Mouse (Mus musculus): ENCODE results near the gene Gm11127. TPM values are rescaled to one million over a fixed set of nuclear protein-coding genes. Genes with fewer than 3 reads are reported as not detected.
A peak's percentile ranks its signal among the peaks of the same experiment; 100 is the strongest.
"Not testable (repeated sequence)": the region's sequence is repeated elsewhere in the genome, so short reads cannot be mapped to it uniquely, and the experiment has no call there.

Gene Gm11127
- polyA plus RNA-seq, 1 experiment from 2014 or later: not detected

DNA sequence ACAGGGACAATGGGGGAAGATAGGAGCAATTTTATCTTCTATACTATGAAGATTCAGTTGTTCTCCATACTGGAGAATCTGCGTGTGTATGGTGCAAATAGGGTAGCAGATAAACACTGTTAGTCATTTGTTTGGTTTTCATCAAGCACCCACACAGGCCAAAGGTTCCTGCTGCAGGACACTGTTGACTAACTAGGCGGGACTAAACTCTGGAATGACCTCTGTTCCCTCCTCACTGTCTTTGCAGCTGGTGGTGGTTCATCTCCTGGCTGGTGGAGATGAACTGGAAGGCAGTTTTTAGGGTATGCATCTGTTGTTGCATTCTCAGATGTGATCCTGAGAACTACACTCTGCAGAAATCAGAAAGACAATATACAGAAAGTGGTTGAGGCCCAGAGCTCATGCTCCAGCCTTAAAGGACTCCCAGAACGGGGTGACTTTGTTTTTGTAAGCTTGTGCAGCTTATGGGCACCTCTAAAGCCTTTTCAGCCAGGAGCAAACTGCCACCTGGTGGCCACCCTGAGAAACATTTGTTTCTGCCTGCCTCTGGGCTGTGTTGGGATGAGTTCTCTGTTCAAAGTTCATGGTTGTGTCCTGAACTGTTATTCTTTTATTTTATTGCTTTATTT, 23.0 kb downstream of the Gm11127 start:
- not testable (repeated sequence) for H3K36me3 ChIP-seq (ENCODE audit: control insufficient read depth, insufficient read depth, low read length); ATAC-seq (replicated peaks; ENCODE audit: insufficient number of reproducible peaks, low FRiP score, low TSS enrichment); H3K4me3 ChIP-seq (ENCODE audit: low read depth, low read length); H3K9ac ChIP-seq (ENCODE audit: low read depth, low read length); H3K9me3 ChIP-seq (replicated peaks; ENCODE audit: control insufficient read depth, low read length); H3K4me2 ChIP-seq; H3K27me3 ChIP-seq (ENCODE audit: control insufficient read depth, insufficient read depth, low read length); H3K27ac ChIP-seq (ENCODE audit: low read depth, low read length); H3K4me1 ChIP-seq (ENCODE audit: control insufficient read depth, insufficient read depth, low read length)
- 24% methylated on average over 3 of the region's 3 CpGs for WGBS (ENCODE audit: insufficient replicate concordance)

DNA sequence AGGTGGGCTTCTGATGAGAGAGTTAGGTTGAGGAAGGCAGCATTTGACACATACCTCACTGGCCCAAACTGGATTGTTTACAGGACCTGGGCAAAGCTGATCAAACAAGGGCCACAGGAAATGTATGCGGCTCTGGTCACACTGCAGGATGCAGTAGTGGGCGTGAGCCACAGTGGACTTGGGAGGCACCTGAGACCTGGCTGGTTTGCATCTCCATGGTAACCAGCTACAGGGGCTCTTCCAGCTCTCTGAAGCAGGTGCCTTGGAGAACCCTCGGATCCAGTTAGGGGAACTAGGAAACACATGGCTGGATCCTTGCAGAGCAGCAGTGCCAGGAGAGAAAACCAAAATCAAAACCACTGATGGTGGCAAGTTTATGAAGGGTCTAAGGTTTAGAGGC, 23.6 kb downstream of the Gm11127 start:
- H3K4me2 ChIP-seq; H3K9me3 ChIP-seq (replicated peaks; ENCODE audit: control insufficient read depth, low read length); H3K9ac ChIP-seq (ENCODE audit: low read depth, low read length); H3K36me3 ChIP-seq (ENCODE audit: control insufficient read depth, insufficient read depth, low read length); H3K27me3 ChIP-seq (ENCODE audit: control insufficient read depth, insufficient read depth, low read length); H3K4me1 ChIP-seq (ENCODE audit: control insufficient read depth, insufficient read depth, low read length); ATAC-seq (replicated peaks; ENCODE audit: insufficient number of reproducible peaks, low FRiP score, low TSS enrichment); H3K27ac ChIP-seq (ENCODE audit: low read depth, low read length); H3K4me3 ChIP-seq (ENCODE audit: low read depth, low read length): not testable (repeated sequence)
- 56% methylated on average over 3 of the region's 3 CpGs for WGBS (ENCODE audit: insufficient replicate concordance)

GRCm38 (mm10) chr17:36032351-36032875, 25.8 kb downstream of the Gm11127 start, which contains the start of gene H2-T23:
TSS of gene H2-T23 (minus strand) at chr17:36032855.
- H3K4me2 ChIP-seq: peak within 1 kb of the TSS; percentile 84
- H3K9me3 ChIP-seq (replicated peaks; ENCODE audit: control insufficient read depth, low read length); H3K4me1 ChIP-seq (ENCODE audit: control insufficient read depth, insufficient read depth, low read length); H3K27ac ChIP-seq (ENCODE audit: low read depth, low read length); H3K27me3 ChIP-seq (ENCODE audit: control insufficient read depth, insufficient read depth, low read length); ATAC-seq (replicated peaks; ENCODE audit: insufficient number of reproducible peaks, low FRiP score, low TSS enrichment); H3K36me3 ChIP-seq (ENCODE audit: control insufficient read depth, insufficient read depth, low read length): not testable (repeated sequence)
- 0 out of 2 replicates have a peak within 1 kb of the TSS, but pooled peaks have one; percentile 39 for H3K9ac ChIP-seq (ENCODE audit: low read depth, low read length)
- under 1% methylated on average over 24 of the region's 25 CpGs for WGBS (ENCODE audit: insufficient replicate concordance)
- H3K4me3 ChIP-seq (ENCODE audit: low read depth, low read length): peak within 1 kb of the TSS; percentile 49

GRCm38 (mm10) chr17:36031583-36032331, 26.4 kb downstream of the Gm11127 start:
- Histone ChIP-seq H3K4me3 (ENCODE audit: low read depth, low read length) (peak overlapping the region; percentile 49), H3K4me2 (peak overlapping the region; percentile 84), H3K9ac (ENCODE audit: low read depth, low read length) (0 out of 2 replicates have a peak overlapping the region, but pooled peaks have one; percentile 39)
- 3% methylated on average over 40 of the region's 40 CpGs for WGBS (ENCODE audit: insufficient replicate concordance)
- not testable (repeated sequence) for H3K4me1 ChIP-seq (ENCODE audit: control insufficient read depth, insufficient read depth, low read length); H3K27ac ChIP-seq (ENCODE audit: low read depth, low read length); H3K9me3 ChIP-seq (replicated peaks; ENCODE audit: control insufficient read depth, low read length); H3K27me3 ChIP-seq (ENCODE audit: control insufficient read depth, insufficient read depth, low read length); H3K36me3 ChIP-seq (ENCODE audit: control insufficient read depth, insufficient read depth, low read length)
- peak; percentile 35; the same call in 1 of the 2 replicates for ATAC-seq (replicated peaks; ENCODE audit: insufficient number of reproducible peaks, low FRiP score, low TSS enrichment)

DNA sequence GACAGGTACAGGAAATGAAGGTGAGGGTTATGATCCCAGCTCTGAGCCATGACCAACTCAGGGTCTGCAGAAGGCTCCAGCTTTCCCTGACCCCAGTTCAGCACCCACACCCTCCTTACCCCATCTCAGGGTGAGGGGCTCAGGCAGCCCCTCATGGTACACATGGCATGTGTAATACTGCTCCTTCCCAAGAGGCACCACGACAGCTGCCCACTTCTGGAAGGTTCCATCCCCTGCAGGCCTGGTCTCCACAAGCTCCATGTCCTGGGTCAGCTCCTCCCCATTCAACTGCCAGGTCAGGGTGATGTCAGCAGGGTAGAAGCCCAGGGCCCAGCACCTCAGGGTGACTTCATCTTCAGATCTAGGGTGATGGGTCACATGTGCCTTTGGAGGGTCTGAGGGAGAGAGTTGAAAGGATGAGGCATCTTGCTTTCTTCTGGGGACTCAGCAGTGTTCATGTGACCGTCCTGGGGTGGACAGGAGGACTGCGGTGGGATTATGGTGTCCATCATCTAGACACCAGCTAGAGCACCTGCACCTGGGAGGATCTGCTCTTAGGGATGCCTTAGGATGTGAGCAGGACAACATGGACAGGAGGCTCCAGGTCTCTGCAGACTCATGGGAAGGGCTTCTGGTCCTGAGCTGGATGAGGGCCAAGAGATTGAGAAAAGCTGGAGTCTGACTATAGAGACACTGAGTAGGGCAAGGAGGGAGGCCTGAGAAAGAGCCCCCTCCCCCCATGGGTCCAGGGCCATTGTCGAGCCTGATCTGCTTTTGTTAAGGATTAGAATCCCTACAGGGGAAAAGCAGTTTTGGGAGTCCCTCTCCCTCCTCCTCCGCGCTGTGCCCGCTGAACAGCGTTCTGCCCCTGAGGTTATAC, 27.2 kb downstream of the Gm11127 start:
- H3K4me2 ChIP-seq: peak overlapping the region; percentile 84
- not testable (repeated sequence) for H3K9ac ChIP-seq (ENCODE audit: low read depth, low read length); H3K27me3 ChIP-seq (ENCODE audit: control insufficient read depth, insufficient read depth, low read length); H3K9me3 ChIP-seq (replicated peaks; ENCODE audit: control insufficient read depth, low read length); H3K4me1 ChIP-seq (ENCODE audit: control insufficient read depth, insufficient read depth, low read length); H3K36me3 ChIP-seq (ENCODE audit: control insufficient read depth, insufficient read depth, low read length); H3K4me3 ChIP-seq (ENCODE audit: low read depth, low read length); H3K27ac ChIP-seq (ENCODE audit: low read depth, low read length); ATAC-seq (replicated peaks; ENCODE audit: insufficient number of reproducible peaks, low FRiP score, low TSS enrichment)
- 67% methylated on average over 8 of the region's 8 CpGs for WGBS (ENCODE audit: insufficient replicate concordance)

DNA sequence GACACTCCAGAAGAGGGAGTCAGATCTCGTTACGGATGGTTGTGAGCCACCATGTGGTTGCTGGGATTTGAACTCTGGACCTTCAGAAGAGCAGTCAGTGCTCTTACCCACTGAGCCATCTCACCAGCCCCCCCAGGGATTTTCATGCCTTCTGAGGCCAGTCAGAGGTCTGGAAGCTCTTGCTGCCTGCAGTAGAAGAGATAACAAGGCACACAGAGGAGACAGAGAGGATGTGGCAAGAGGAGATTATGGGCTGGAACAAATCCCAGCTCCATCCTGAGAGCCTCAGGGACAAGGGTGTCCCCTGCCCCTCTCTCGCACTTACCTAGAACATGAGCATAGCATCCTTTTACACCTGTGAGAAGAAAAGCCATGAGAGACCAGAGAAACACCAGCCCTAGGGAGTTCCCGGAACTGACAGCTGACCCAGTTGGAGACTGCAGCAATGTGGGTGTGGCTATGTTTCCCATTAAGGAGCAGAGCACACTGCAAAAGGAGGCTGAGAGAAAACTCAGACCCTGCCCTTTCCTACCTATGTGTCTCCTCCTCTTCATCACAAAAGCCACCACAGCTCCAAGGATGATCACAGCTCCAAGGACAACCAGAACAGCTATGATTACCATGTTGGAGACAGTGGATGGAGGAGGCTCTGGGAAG, 28.0 kb downstream of the Gm11127 start:
- ATAC-seq (replicated peaks; ENCODE audit: insufficient number of reproducible peaks, low FRiP score, low TSS enrichment): not testable (repeated sequence)

GRCm38 (mm10) chr17:36028879-36029619, 29.1 kb downstream of the Gm11127 start:
- H3K27me3 ChIP-seq (ENCODE audit: control insufficient read depth, insufficient read depth, low read length): no peaks in the 10 kb centered on the region
- H3K36me3 ChIP-seq (ENCODE audit: control insufficient read depth, insufficient read depth, low read length): no peaks in the 10 kb centered on the region
- ATAC-seq (replicated peaks; ENCODE audit: insufficient number of reproducible peaks, low FRiP score, low TSS enrichment): no peak
- no peak overlapping the region for H3K9ac ChIP-seq (ENCODE audit: low read depth, low read length)
- H3K27ac ChIP-seq (ENCODE audit: low read depth, low read length): no peak overlapping the region
- no peaks in the 10 kb centered on the region for H3K9me3 ChIP-seq (replicated peaks; ENCODE audit: control insufficient read depth, low read length)
- no peak overlapping the region for H3K4me2 ChIP-seq
- WGBS (ENCODE audit: insufficient replicate concordance): 80% methylated on average over 7 of the region's 7 CpGs
- H3K4me3 ChIP-seq (ENCODE audit: low read depth, low read length): no peak overlapping the region
- H3K4me1 ChIP-seq (ENCODE audit: control insufficient read depth, insufficient read depth, low read length): no peaks in the 10 kb centered on the region

More for the DNA sequence above, 28.0 kb downstream of the Gm11127 start:
- not testable (repeated sequence) for H3K9me3 ChIP-seq (replicated peaks; ENCODE audit: control insufficient read depth, low read length); H3K4me1 ChIP-seq (ENCODE audit: control insufficient read depth, insufficient read depth, low read length); H3K27me3 ChIP-seq (ENCODE audit: control insufficient read depth, insufficient read depth, low read length); H3K4me3 ChIP-seq (ENCODE audit: low read depth, low read length); H3K9ac ChIP-seq (ENCODE audit: low read depth, low read length); H3K4me2 ChIP-seq; H3K36me3 ChIP-seq (ENCODE audit: control insufficient read depth, insufficient read depth, low read length); H3K27ac ChIP-seq (ENCODE audit: low read depth, low read length)
- 77% methylated on average over 2 of the region's 4 CpGs for WGBS (ENCODE audit: insufficient replicate concordance)
